Mouse (Mus musculus): Measurements from ENCODE around the gene Pxdc1. TPM values are rescaled to one million over a fixed set of nuclear protein-coding genes. Genes with fewer than 3 reads are reported as not detected.

Pxdc1 gene
- polyA plus RNA-seq, 1 experiment from 2014 or later = 4.7 TPM

GRCm38 (mm10) chr13:34629741-34630140 lies 23.5 kb downstream of the Pxdc1 start:
- WGBS = 89% methylated on average over 5 of the region's 5 CpGs
- Histone ChIP-seq H3K9me3 (ENCODE audit: control insufficient read depth, low read length) (no peaks in the 10 kb centered on the region), H3K36me3 (ENCODE audit: control insufficient read depth, insufficient read depth, low read length) (no peaks in the 10 kb centered on the region), H3K27me3 (ENCODE audit: control insufficient read depth, insufficient read depth, low read length) (no peaks in the 10 kb centered on the region), H3K27ac (ENCODE audit: low read depth, low read length) (no peak overlapping the region), H3K9ac (ENCODE audit: low read depth, low read length) (no peak overlapping the region), H3K4me1 (replicated peaks; ENCODE audit: control insufficient read depth, insufficient read depth, low read length) (no peaks in the 10 kb centered on the region), H3K4me2 (replicated peaks; ENCODE audit: low read depth, low read length) (no peak overlapping the region), H3K4me3 (ENCODE audit: low read depth, low read length) (no peak overlapping the region)
- no peak for ATAC-seq (ENCODE audit: low FRiP score)
- no peak for DNase-seq (ENCODE audit: low spot score)

- DNase-seq (ENCODE audit: low spot score) = no peak
- no peak overlapping the region for H3K9ac ChIP-seq (ENCODE audit: low read depth, low read length)
- no peaks in the 10 kb centered on the region for H3K27me3 ChIP-seq (ENCODE audit: control insufficient read depth, insufficient read depth, low read length)
- no peak for ATAC-seq (ENCODE audit: low FRiP score)
- H3K27ac ChIP-seq (ENCODE audit: low read depth, low read length) = no peak overlapping the region
- no peaks in the 10 kb centered on the region for H3K9me3 ChIP-seq (ENCODE audit: control insufficient read depth, low read length)
- 39% methylated on average over 3 of the region's 3 CpGs for WGBS
- H3K4me2 ChIP-seq (replicated peaks; ENCODE audit: low read depth, low read length) = no peak overlapping the region
- no peaks in the 10 kb centered on the region for H3K36me3 ChIP-seq (ENCODE audit: control insufficient read depth, insufficient read depth, low read length)
- no peak overlapping the region for H3K4me3 ChIP-seq (ENCODE audit: low read depth, low read length)
- no peaks in the 10 kb centered on the region for H3K4me1 ChIP-seq (replicated peaks; ENCODE audit: control insufficient read depth, insufficient read depth, low read length)
Measured at GRCm38 (mm10) chr13:34627446-34627845, 25.8 kb downstream of the Pxdc1 start.

DNA sequence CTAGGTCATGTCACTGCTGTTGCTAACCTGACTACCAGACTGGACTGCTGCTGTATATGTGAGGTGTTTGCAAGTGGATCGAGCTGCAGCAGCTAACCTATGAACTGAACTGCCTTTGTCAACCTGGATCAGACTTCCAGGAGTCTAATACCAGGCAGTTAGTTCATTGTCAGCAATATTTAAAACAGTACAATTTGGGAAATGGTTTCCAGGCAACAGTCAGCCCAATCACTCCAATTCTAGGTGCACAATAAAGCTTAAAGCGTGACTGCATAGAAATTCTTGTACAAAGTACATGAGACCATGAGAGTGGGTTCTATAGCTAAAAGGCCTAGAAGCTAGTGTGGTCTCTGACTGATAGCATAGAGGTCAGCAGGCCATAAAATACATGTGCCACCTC lies 28.9 kb downstream of the Pxdc1 start:
- Histone ChIP-seq H3K4me3 (ENCODE audit: low read depth, low read length) (no peak overlapping the region), H3K36me3 (ENCODE audit: control insufficient read depth, insufficient read depth, low read length) (no peaks in the 10 kb centered on the region), H3K9ac (ENCODE audit: low read depth, low read length) (no peak overlapping the region), H3K9me3 (ENCODE audit: control insufficient read depth, low read length) (no peaks in the 10 kb centered on the region), H3K27ac (ENCODE audit: low read depth, low read length) (no peak overlapping the region), H3K4me2 (replicated peaks; ENCODE audit: low read depth, low read length) (no peak overlapping the region), H3K4me1 (replicated peaks; ENCODE audit: control insufficient read depth, insufficient read depth, low read length) (no peaks in the 10 kb centered on the region), H3K27me3 (ENCODE audit: control insufficient read depth, insufficient read depth, low read length) (no peaks in the 10 kb centered on the region)
- no peak for DNase-seq (ENCODE audit: low spot score)
- ATAC-seq (ENCODE audit: low FRiP score) = no peak
- WGBS = 88% methylated on average over 2 of the region's 2 CpGs

- 86% methylated on average over 2 of the region's 2 CpGs for WGBS
- Histone ChIP-seq H3K9ac (ENCODE audit: low read depth, low read length) (no peak overlapping the region), H3K27ac (ENCODE audit: low read depth, low read length) (no peak overlapping the region), H3K4me2 (replicated peaks; ENCODE audit: low read depth, low read length) (no peak overlapping the region), H3K27me3 (ENCODE audit: control insufficient read depth, insufficient read depth, low read length) (no peaks in the 10 kb centered on the region), H3K36me3 (ENCODE audit: control insufficient read depth, insufficient read depth, low read length) (no peaks in the 10 kb centered on the region), H3K9me3 (ENCODE audit: control insufficient read depth, low read length) (no peaks in the 10 kb centered on the region), H3K4me1 (replicated peaks; ENCODE audit: control insufficient read depth, insufficient read depth, low read length) (no peaks in the 10 kb centered on the region), H3K4me3 (ENCODE audit: low read depth, low read length) (no peak overlapping the region)
- no peak for ATAC-seq (ENCODE audit: low FRiP score)
- no peak for DNase-seq (ENCODE audit: low spot score)
Measured at GRCm38 (mm10) chr13:34612402-34612801, 40.9 kb downstream of the Pxdc1 start.

DNA sequence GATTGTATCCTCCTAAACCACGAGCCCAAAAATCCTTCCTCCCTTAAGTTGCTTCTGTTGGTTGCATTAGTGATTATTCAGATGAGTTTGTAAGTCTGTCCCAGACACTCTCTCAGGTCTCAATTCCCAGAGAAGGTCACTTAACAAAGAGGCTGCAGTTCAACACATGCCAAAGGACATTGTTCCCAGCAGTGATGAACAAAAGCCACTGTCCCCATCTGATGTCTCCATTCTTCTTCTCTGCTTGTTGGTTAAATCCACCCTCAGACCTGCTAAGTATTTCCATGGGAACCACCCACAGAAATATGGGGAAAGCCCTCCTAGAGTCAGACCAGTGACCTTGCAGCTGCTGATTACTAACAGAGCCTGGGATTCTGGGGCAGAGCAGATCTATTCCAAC lies 43.6 kb downstream of the Pxdc1 start:
- H3K4me2 ChIP-seq (replicated peaks; ENCODE audit: low read depth, low read length) = no peak overlapping the region
- no peak overlapping the region for H3K9ac ChIP-seq (ENCODE audit: low read depth, low read length)
- H3K9me3 ChIP-seq (ENCODE audit: control insufficient read depth, low read length) = no peaks in the 10 kb centered on the region
- H3K27ac ChIP-seq (ENCODE audit: low read depth, low read length) = no peak overlapping the region
- peak; percentile 9 for DNase-seq (ENCODE audit: low spot score)
- no peaks in the 10 kb centered on the region for H3K36me3 ChIP-seq (ENCODE audit: control insufficient read depth, insufficient read depth, low read length)
- no peak overlapping the region for H3K4me3 ChIP-seq (ENCODE audit: low read depth, low read length)
- ATAC-seq (ENCODE audit: low FRiP score) = no peak
- no peaks in the 10 kb centered on the region for H3K27me3 ChIP-seq (ENCODE audit: control insufficient read depth, insufficient read depth, low read length)
- H3K4me1 ChIP-seq (replicated peaks; ENCODE audit: control insufficient read depth, insufficient read depth, low read length) = no peaks in the 10 kb centered on the region
- WGBS = 39% methylated on average over 1 of the region's 1 CpGs

GRCm38 (mm10) chr13:34607079-34607478 lies 46.2 kb downstream of the Pxdc1 start:
- no peaks in the 10 kb centered on the region for H3K27me3 ChIP-seq (ENCODE audit: control insufficient read depth, insufficient read depth, low read length)
- no peak overlapping the region for H3K9ac ChIP-seq (ENCODE audit: low read depth, low read length)
- no peaks in the 10 kb centered on the region for H3K9me3 ChIP-seq (ENCODE audit: control insufficient read depth, low read length)
- no peak overlapping the region for H3K4me2 ChIP-seq (replicated peaks; ENCODE audit: low read depth, low read length)
- H3K27ac ChIP-seq (ENCODE audit: low read depth, low read length) = no peak overlapping the region
- WGBS = 62% methylated on average over 2 of the region's 2 CpGs
- H3K4me1 ChIP-seq (replicated peaks; ENCODE audit: control insufficient read depth, insufficient read depth, low read length) = no peaks in the 10 kb centered on the region
- no peak for ATAC-seq (ENCODE audit: low FRiP score)
- H3K36me3 ChIP-seq (ENCODE audit: control insufficient read depth, insufficient read depth, low read length) = no peaks in the 10 kb centered on the region
- DNase-seq (ENCODE audit: low spot score) = no peak
- no peak overlapping the region for H3K4me3 ChIP-seq (ENCODE audit: low read depth, low read length)

DNA sequence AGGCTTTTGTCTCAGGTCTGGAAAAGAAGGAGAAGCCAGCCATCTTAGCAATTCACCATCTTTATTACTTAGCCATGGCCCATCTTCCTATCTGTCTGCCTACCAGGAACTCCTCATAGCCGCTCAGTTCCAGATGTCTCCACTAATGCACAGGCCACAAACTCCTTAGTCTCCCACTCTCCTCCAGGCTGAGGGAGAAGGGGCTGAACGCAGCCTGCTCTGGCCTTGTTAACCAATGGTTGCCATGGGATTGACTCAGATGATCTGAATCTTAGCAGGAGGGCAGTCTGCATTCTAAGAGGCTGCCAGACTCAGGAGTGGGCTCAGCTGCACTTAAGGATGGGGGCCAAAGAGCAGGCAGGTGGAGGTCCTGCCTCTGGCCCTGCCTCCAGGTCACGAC lies 47.4 kb downstream of the Pxdc1 start:
- no peak for ATAC-seq (ENCODE audit: low FRiP score)
- DNase-seq (ENCODE audit: low spot score) = peak; percentile 5

DNA sequence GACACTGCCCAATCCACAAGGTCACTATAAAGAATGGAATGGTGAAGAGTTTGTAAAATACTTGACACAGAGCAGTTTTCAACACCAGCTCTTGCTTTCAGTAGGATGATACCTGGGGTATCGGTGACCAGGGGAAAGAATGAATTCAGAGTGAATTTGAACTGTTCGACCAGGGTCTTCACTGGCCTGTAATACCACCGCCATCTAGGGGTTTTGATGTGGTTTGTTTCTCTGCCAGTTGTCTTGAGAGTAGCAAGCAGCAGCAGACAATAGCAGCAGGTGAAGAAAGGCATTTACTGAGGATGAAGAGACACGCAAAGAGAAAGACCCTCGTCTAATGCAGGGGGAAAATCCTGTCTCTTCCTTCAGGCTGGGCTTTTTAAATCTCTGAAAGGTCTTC lies 48.1 kb downstream of the Pxdc1 start:
- Histone ChIP-seq H3K27me3 (ENCODE audit: control insufficient read depth, insufficient read depth, low read length) (no peaks in the 10 kb centered on the region), H3K27ac (ENCODE audit: low read depth, low read length) (no peak overlapping the region), H3K4me1 (replicated peaks; ENCODE audit: control insufficient read depth, insufficient read depth, low read length) (no peaks in the 10 kb centered on the region), H3K4me3 (ENCODE audit: low read depth, low read length) (no peak overlapping the region), H3K36me3 (ENCODE audit: control insufficient read depth, insufficient read depth, low read length) (no peaks in the 10 kb centered on the region), H3K4me2 (replicated peaks; ENCODE audit: low read depth, low read length) (no peak overlapping the region), H3K9me3 (ENCODE audit: control insufficient read depth, low read length) (no peaks in the 10 kb centered on the region), H3K9ac (ENCODE audit: low read depth, low read length) (no peak overlapping the region)
- 70% methylated on average over 5 of the region's 5 CpGs for WGBS
- ATAC-seq (ENCODE audit: low FRiP score) = no peak
- DNase-seq (ENCODE audit: low spot score) = no peak

More for the DNA sequence above, 47.4 kb downstream of the Pxdc1 start:
- Histone ChIP-seq H3K4me2 (replicated peaks; ENCODE audit: low read depth, low read length) (no peak overlapping the region), H3K9me3 (ENCODE audit: control insufficient read depth, low read length) (no peaks in the 10 kb centered on the region), H3K4me1 (replicated peaks; ENCODE audit: control insufficient read depth, insufficient read depth, low read length) (no peaks in the 10 kb centered on the region), H3K36me3 (ENCODE audit: control insufficient read depth, insufficient read depth, low read length) (no peaks in the 10 kb centered on the region), H3K27ac (ENCODE audit: low read depth, low read length) (no peak overlapping the region), H3K9ac (ENCODE audit: low read depth, low read length) (no peak overlapping the region), H3K27me3 (ENCODE audit: control insufficient read depth, insufficient read depth, low read length) (no peaks in the 10 kb centered on the region), H3K4me3 (ENCODE audit: low read depth, low read length) (no peak overlapping the region)
- WGBS = 53% methylated on average over 3 of the region's 3 CpGs

DNA sequence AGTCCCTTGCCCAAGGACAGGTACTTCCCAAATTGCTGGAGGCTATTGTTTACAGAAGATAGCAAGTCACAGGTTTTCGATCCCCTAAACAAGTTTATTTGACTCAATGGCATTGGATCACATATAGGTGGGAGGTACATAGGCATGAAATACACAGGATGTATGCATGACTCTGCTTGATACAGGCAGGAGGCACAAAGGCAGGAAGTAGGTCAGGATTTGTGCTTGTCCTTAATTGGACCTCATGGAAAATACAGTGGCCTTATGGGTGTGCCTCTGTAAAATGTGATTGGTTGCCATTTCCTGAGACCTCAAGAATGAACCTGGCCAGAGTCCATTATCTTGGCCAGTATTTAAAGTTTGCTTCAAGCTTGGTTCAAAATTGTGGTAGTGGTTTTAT lies 48.9 kb downstream of the Pxdc1 start:
- no peaks in the 10 kb centered on the region for H3K27me3 ChIP-seq (ENCODE audit: control insufficient read depth, insufficient read depth, low read length)
- H3K4me2 ChIP-seq (replicated peaks; ENCODE audit: low read depth, low read length) = no peak overlapping the region
- H3K4me1 ChIP-seq (replicated peaks; ENCODE audit: control insufficient read depth, insufficient read depth, low read length) = no peaks in the 10 kb centered on the region
- no peak overlapping the region for H3K9ac ChIP-seq (ENCODE audit: low read depth, low read length)
- no peak overlapping the region for H3K4me3 ChIP-seq (ENCODE audit: low read depth, low read length)
- no peaks in the 10 kb centered on the region for H3K36me3 ChIP-seq (ENCODE audit: control insufficient read depth, insufficient read depth, low read length)
- no peak overlapping the region for H3K27ac ChIP-seq (ENCODE audit: low read depth, low read length)
- no peak for ATAC-seq (ENCODE audit: low FRiP score)
- 96% methylated on average over 1 of the region's 1 CpGs for WGBS
- no peak for DNase-seq (ENCODE audit: low spot score)
- no peaks in the 10 kb centered on the region for H3K9me3 ChIP-seq (ENCODE audit: control insufficient read depth, low read length)
